Mouse (Mus musculus): ENCODE results near the gene Cyp2b23. TPM values are rescaled to one million over a fixed set of nuclear protein-coding genes. Genes with fewer than 3 reads are reported as not detected.
"Not testable (repeated sequence)": the region's sequence is repeated elsewhere in the genome, so short reads cannot be mapped to it uniquely, and the experiment has no call there.

The Cyp2b23 gene
- polyA plus RNA-seq, 1 experiment from 2014 or later = not detected

DNA sequence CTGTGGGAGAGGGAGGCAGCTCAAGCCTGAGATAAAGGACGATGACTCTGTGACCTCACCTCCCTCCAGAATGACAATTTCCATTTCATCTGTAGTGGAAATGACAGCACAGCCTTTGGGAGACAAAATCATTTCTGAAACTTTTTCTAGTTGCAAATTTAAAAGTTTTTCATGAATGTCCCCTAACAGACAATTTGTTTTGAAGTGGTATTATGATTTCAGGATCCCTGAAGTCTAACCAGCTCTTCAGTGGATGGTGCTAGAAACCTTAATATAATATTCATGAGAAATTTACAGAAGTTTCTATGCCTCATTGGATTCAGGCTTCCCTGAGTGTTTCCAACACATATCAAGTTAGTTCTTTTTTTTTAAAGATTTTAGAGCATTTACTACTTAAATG lies 67.9 kb downstream of the Cyp2b23 start, which contains the start of gene Vmn1r185:
Gene Vmn1r185 (minus strand): TSS at position 101 of the 400 bp plus-strand sequence.
- not testable (repeated sequence) for H3K9me3 ChIP-seq (replicated peaks; ENCODE audit: control insufficient read depth, low read length); H3K36me3 ChIP-seq (replicated peaks; ENCODE audit: control insufficient read depth, insufficient read depth, low read depth, low read length); H3K9ac ChIP-seq (replicated peaks; ENCODE audit: low read length); DNase-seq (ENCODE audit: low spot score); H3K4me3 ChIP-seq (ENCODE audit: low read depth, low read length); H3K27me3 ChIP-seq (ENCODE audit: control insufficient read depth, insufficient read depth, low read length); H3K27ac ChIP-seq (replicated peaks; ENCODE audit: low read depth, low read length); H3K4me2 ChIP-seq (ENCODE audit: low read depth, low read length); ATAC-seq (replicated peaks; ENCODE audit: insufficient number of reproducible peaks, low FRiP score, low TSS enrichment, low read depth); H3K4me1 ChIP-seq (ENCODE audit: control insufficient read depth, insufficient read depth, low read length)
- 86% methylated on average over 1 of the region's 1 CpGs for WGBS

Other genes with a start within 250 kb of the Cyp2b23 start
- gene Nlrp9a, start 151.4 kb downstream of the Cyp2b23 start, polyA plus RNA-seq (2014; fragmentation: Nextera tagmentation; extraction: Ambion mirVana) = not detected in 2 replicates
- not detected in 2 replicates for gene Vmn1r185, start 68.0 kb downstream of the Cyp2b23 start, polyA plus RNA-seq (2014; fragmentation: Nextera tagmentation; extraction: Ambion mirVana)
- 0.10 TPM in 1 of 2 replicates, not detected in the other for gene Cyp2b19, start 70.7 kb upstream of the Cyp2b23 start, polyA plus RNA-seq (2014; fragmentation: Nextera tagmentation; extraction: Ambion mirVana)
- not detected in 2 replicates for gene Cyp2g1, start 122.5 kb upstream of the Cyp2b23 start, polyA plus RNA-seq (2014; fragmentation: Nextera tagmentation; extraction: Ambion mirVana)
- gene Cyp2a5, start 148.9 kb upstream of the Cyp2b23 start, polyA plus RNA-seq (2014; fragmentation: Nextera tagmentation; extraction: Ambion mirVana) = 0.57 TPM in 1 of 2 replicates, not detected in the other

All from embryonic facial prominence, embryonic 11.5 days (tissue).